Mouse (Mus musculus) stomach, embryonic 16.5 days (tissue): ENCODE data around the gene Cpne7. TPM values are rescaled to one million over a fixed set of nuclear protein-coding genes. Genes with fewer than 3 reads are reported as not detected.
A peak's percentile ranks its signal among the peaks of the same experiment; 100 is the strongest.

Experiments
- ATAC-seq: fragments of 200-750 bp; cut with Nextera tagmentation; 2 replicates; pipeline ENCODE4 v1.8.0; 2017; ENCODE audit warnings: moderate number of reproducible peaks, moderate TSS enrichment; ENCODE audit not compliant: insufficient read depth, low FRiP score
- H3K27ac ChIP-seq: fragments of 300-500 bp; sonication (generic); 2 replicates; pipeline ENCODE4 v1.5.1; 2014; ENCODE audit warnings: low read length
- H3K27me3 ChIP-seq: fragments of 300-500 bp; sonication (generic); 2 replicates; pipeline ENCODE4 v1.6.1; 2014; ENCODE audit warnings: low read length, control low read depth, mixed read lengths; ENCODE audit not compliant: control insufficient read depth, insufficient read depth
- H3K36me3 ChIP-seq: fragments of 300-500 bp; sonication (generic); 2 replicates; pipeline ENCODE4 v1.6.1; 2014; ENCODE audit warnings: low read length; ENCODE audit not compliant: control insufficient read depth, insufficient read depth
- H3K4me1 ChIP-seq: fragments of 300-500 bp; sonication (generic); 2 replicates; pipeline ENCODE4 v1.6.1; 2014; ENCODE audit warnings: low read length, control low read depth, mixed read lengths; ENCODE audit not compliant: control insufficient read depth, insufficient read depth
- H3K4me2 ChIP-seq: fragments of 300-500 bp; sonication (generic); 2 replicates; pipeline ENCODE4 v1.6.1; 2014; ENCODE audit warnings: low read depth, low read length, mixed read lengths
- H3K4me3 ChIP-seq: fragments of 300-500 bp; sonication (generic); replicated peaks from 2 replicates; pipeline ENCODE4 v1.5.1; 2014; ENCODE audit warnings: mild to moderate bottlenecking, low read length
- H3K9ac ChIP-seq: fragments of 300-500 bp; sonication (generic); 2 replicates; pipeline ENCODE4 v1.6.1; 2014; ENCODE audit warnings: low read length
- H3K9me3 ChIP-seq: fragments of 300-500 bp; sonication (generic); replicated peaks from 2 replicates; pipeline ENCODE4 v1.6.1; 2016; ENCODE audit warnings: low read length, control low read depth; ENCODE audit not compliant: control insufficient read depth
- WGBS: fragments of 180-500 bp; shearing (Covaris S2); extraction: QIAGEN DNeasy Blood & Tissue Kit; methylation state at CpG from one replicate; pipeline ENCODE4 v1.1.7; 2014; 5-methylcytosine and 5-hydroxymethylcytosine counted together
- polyA plus RNA-seq: library from polyadenylated mRNA; unstranded; fragments of >200 nt; fragmentation: Nextera tagmentation; extraction: Ambion mirVana; gene quantifications from 2 replicates; pipeline ENCODE4 v1.2.1, GENCODE M21; 2015

Cpne7 gene
- polyA plus RNA-seq, 1 experiment from 2014 or later = 3.4 TPM

GRCm38 (mm10) chr8:123108953-123109352 is 8.2 kb upstream of the Cpne7 start:
- H3K27ac ChIP-seq = no peak overlapping the region
- WGBS = 76% methylated on average over 5 of the region's 5 CpGs
- peaks cover 4% of the 10 kb centered on the region; the same call in 1 of the 2 replicates for H3K4me1 ChIP-seq
- H3K4me2 ChIP-seq = no peak overlapping the region
- H3K27me3 ChIP-seq = no peaks in the 10 kb centered on the region
- H3K4me3 ChIP-seq = no peak overlapping the region
- no peak overlapping the region for H3K9ac ChIP-seq
- no peaks in the 10 kb centered on the region for H3K9me3 ChIP-seq
- no peak for ATAC-seq
- H3K36me3 ChIP-seq = peaks cover 3% of the 10 kb centered on the region; the same call in 1 of the 2 replicates

GRCm38 (mm10) chr8:123110649-123111048 is 6.5 kb upstream of the Cpne7 start:
- no peak overlapping the region for H3K4me2 ChIP-seq
- no peak overlapping the region for H3K9ac ChIP-seq
- no peak overlapping the region for H3K27ac ChIP-seq
- 11% methylated on average over 4 of the region's 4 CpGs for WGBS
- H3K9me3 ChIP-seq = no peaks in the 10 kb centered on the region
- peak; percentile 79 for ATAC-seq
- H3K27me3 ChIP-seq = 0 out of 2 replicates have a peak, but pooled peaks cover 1% of the 10 kb centered on the region
- H3K36me3 ChIP-seq = no peaks in the 10 kb centered on the region
- H3K4me3 ChIP-seq = no peak overlapping the region
- H3K4me1 ChIP-seq = no peaks in the 10 kb centered on the region

GRCm38 (mm10) chr8:123112892-123113291 is 4.3 kb upstream of the Cpne7 start:
- no peak for ATAC-seq
- H3K27ac ChIP-seq = no peak overlapping the region
- H3K36me3 ChIP-seq = no peaks in the 10 kb centered on the region
- H3K4me2 ChIP-seq = no peak overlapping the region
- 74% methylated on average over 9 of the region's 9 CpGs for WGBS
- H3K27me3 ChIP-seq = peaks cover 22% of the 10 kb centered on the region
- no peak overlapping the region for H3K4me3 ChIP-seq
- no peak overlapping the region for H3K9ac ChIP-seq
- peaks cover 11% of the 10 kb centered on the region for H3K4me1 ChIP-seq
- no peaks in the 10 kb centered on the region for H3K9me3 ChIP-seq

GRCm38 (mm10) chr8:123113908-123114469 is 3.2 kb upstream of the Cpne7 start:
- no peak overlapping the region for H3K27ac ChIP-seq
- H3K36me3 ChIP-seq = no peaks in the 10 kb centered on the region
- no peaks in the 10 kb centered on the region for H3K9me3 ChIP-seq
- no peak overlapping the region for H3K9ac ChIP-seq
- WGBS = 47% methylated on average over 2 of the region's 2 CpGs
- H3K4me2 ChIP-seq = no peak overlapping the region
- no peak for ATAC-seq
- H3K27me3 ChIP-seq = peaks cover 33% of the 10 kb centered on the region
- peaks cover 12% of the 10 kb centered on the region for H3K4me1 ChIP-seq
- no peak overlapping the region for H3K4me3 ChIP-seq

GRCm38 (mm10) chr8:123114644-123115043 is 2.5 kb upstream of the Cpne7 start:
- WGBS = 41% methylated on average over 3 of the region's 3 CpGs
- H3K27me3 ChIP-seq = peaks cover 39% of the 10 kb centered on the region
- H3K4me2 ChIP-seq = no peak overlapping the region
- H3K4me3 ChIP-seq = no peak overlapping the region
- no peak overlapping the region for H3K9ac ChIP-seq
- H3K36me3 ChIP-seq = no peaks in the 10 kb centered on the region
- H3K27ac ChIP-seq = no peak overlapping the region
- H3K4me1 ChIP-seq = peaks cover 12% of the 10 kb centered on the region
- no peaks in the 10 kb centered on the region for H3K9me3 ChIP-seq
- no peak for ATAC-seq

- peak overlapping the region; percentile 53 for H3K4me3 ChIP-seq
- peak overlapping the region; percentile 69 for H3K9ac ChIP-seq
- H3K4me1 ChIP-seq = peaks cover 12% of the 10 kb centered on the region
- H3K36me3 ChIP-seq = no peaks in the 10 kb centered on the region
- H3K9me3 ChIP-seq = no peaks in the 10 kb centered on the region
- peak overlapping the region; percentile 97 for H3K4me2 ChIP-seq
- no peak for ATAC-seq
- H3K27ac ChIP-seq = no peak overlapping the region
- peaks cover 39% of the 10 kb centered on the region for H3K27me3 ChIP-seq
- 4% methylated on average over 17 of the region's 17 CpGs for WGBS
Measured at GRCm38 (mm10) chr8:123117744-123118143, 570 bp downstream of the Cpne7 start.

- Histone ChIP-seq H3K36me3 (no peaks in the 10 kb centered on the region), H3K27me3 (peaks cover 30% of the 10 kb centered on the region), H3K9ac (peak overlapping the region; percentile 38; the same call in 1 of the 2 replicates), H3K9me3 (no peaks in the 10 kb centered on the region), H3K4me1 (peaks cover 18% of the 10 kb centered on the region), H3K27ac (no peak overlapping the region), H3K4me2 (no peak overlapping the region), H3K4me3 (no peak overlapping the region)
- 28% methylated on average over 9 of the region's 9 CpGs for WGBS
- 0 out of 2 replicates have a peak, but pooled peaks have one; percentile 14 for ATAC-seq
Measured at GRCm38 (mm10) chr8:123122059-123122458, 4.9 kb downstream of the Cpne7 start.

- Histone ChIP-seq H3K27me3 (peaks cover 24% of the 10 kb centered on the region), H3K27ac (no peak overlapping the region), H3K36me3 (no peaks in the 10 kb centered on the region), H3K4me3 (no peak overlapping the region), H3K4me2 (no peak overlapping the region), H3K4me1 (peaks cover 12% of the 10 kb centered on the region), H3K9ac (peak overlapping the region; percentile 38; the same call in 1 of the 2 replicates), H3K9me3 (no peaks in the 10 kb centered on the region)
- no peak for ATAC-seq
- 77% methylated on average over 5 of the region's 5 CpGs for WGBS
Measured at GRCm38 (mm10) chr8:123122670-123123069, 5.5 kb downstream of the Cpne7 start.

- ATAC-seq = peak; percentile 75; the same call in 1 of the 2 replicates
- WGBS = 8% methylated on average over 19 of the region's 19 CpGs
- Histone ChIP-seq H3K36me3 (no peaks in the 10 kb centered on the region), H3K27me3 (0 out of 2 replicates have a peak, but pooled peaks cover 4% of the 10 kb centered on the region), H3K27ac (no peak overlapping the region), H3K9me3 (no peaks in the 10 kb centered on the region), H3K4me2 (peak overlapping the region; percentile 38), H3K4me3 (no peak overlapping the region), H3K4me1 (peaks cover 9% of the 10 kb centered on the region; the same call in 1 of the 2 replicates), H3K9ac (no peak overlapping the region)
Measured at GRCm38 (mm10) chr8:123126193-123126816, 9.1 kb downstream of the Cpne7 start.
